25 mouse cellular contexts compared by ENCODE assay signal in genomic region chr10:106179651-106180050, GRCm38 (mm10).
"Had no signal": no experiment of that assay in that cellular context is flagged by ENCODE, and none has a peak within 500 bp of the region (broad histone marks: within the 10 kb centered on the region; RNA-seq: fewer than 3 reads in every experiment).

No protein-coding gene starts in this region.

- H3K9ac ChIP-seq: heart, embryonic 12.5 days; hindbrain, embryonic 12.5 days; hindbrain, embryonic 14.5 days; intestine, embryonic 15.5 days; limb, embryonic 13.5 days; limb, embryonic 15.5 days; liver, embryonic 12.5 days; liver, embryonic 14.5 days had no signal

- H3K4me1 ChIP-seq: heart, embryonic 10.5 days; heart, embryonic 12.5 days; hindbrain, embryonic 10.5 days; hindbrain, embryonic 12.5 days; intestine, embryonic 15.5 days; limb, embryonic 13.5 days; limb, embryonic 15.5 days; liver, embryonic 12.5 days had no signal

- H3K9me3 ChIP-seq: heart, embryonic 10.5 days; heart, embryonic 12.5 days; hindbrain, embryonic 10.5 days; hindbrain, embryonic 12.5 days; intestine, embryonic 15.5 days; limb, embryonic 15.5 days; liver, embryonic 12.5 days had no signal

- H3K36me3 ChIP-seq: heart, embryonic 10.5 days; heart, embryonic 12.5 days; hindbrain, embryonic 10.5 days; hindbrain, embryonic 12.5 days; intestine, embryonic 15.5 days; limb, embryonic 13.5 days; limb, embryonic 15.5 days; liver, embryonic 12.5 days had no signal

- H3K4me3 ChIP-seq: gastrocnemius, adult 2 months; heart, embryonic 10.5 days; heart, embryonic 12.5 days; hindbrain, embryonic 10.5 days; hindbrain, embryonic 12.5 days; intestine, embryonic 15.5 days; limb, embryonic 13.5 days; limb, embryonic 15.5 days; liver, embryonic 12.5 days had no signal

- H3K4me2 ChIP-seq: heart, embryonic 12.5 days; hindbrain, embryonic 12.5 days; hindbrain, embryonic 14.5 days; intestine, embryonic 15.5 days; limb, embryonic 13.5 days; limb, embryonic 15.5 days; liver, embryonic 12.5 days had no signal

- H3K27ac ChIP-seq: gastrocnemius, adult 2 months; heart, embryonic 10.5 days; hindbrain, embryonic 10.5 days; hindbrain, embryonic 12.5 days; hindbrain, embryonic 14.5 days; intestine, embryonic 15.5 days; limb, embryonic 13.5 days; limb, embryonic 15.5 days; liver, embryonic 12.5 days; liver, embryonic 14.5 days had no signal

- H3K27me3 ChIP-seq: heart, embryonic 12.5 days; hindbrain, embryonic 12.5 days; intestine, embryonic 15.5 days; limb, embryonic 13.5 days; limb, embryonic 15.5 days; liver, embryonic 12.5 days had no signal

- ATAC-seq: hindbrain, embryonic 16.5 days; inflammation-experienced regulatory T-cells, adult 6 months; intestine, embryonic 15.5 days; intestine, postnatal 0 days; liver, embryonic 12.5 days had no signal

- DNase-seq: gastrocnemius, adult 2 months; gastrocnemius, postnatal 10 days; gastrocnemius, postnatal 25 days; heart, adult 18-20 months; heart, postnatal 10 days; heart, postnatal 4 days; kidney, adult 18-20 months; kidney, adult 8-10 months; kidney, postnatal 10 days; kidney, postnatal 25 days; layer of hippocampus, adult 9-11 months; layer of hippocampus, postnatal 36 days had no signal
